Mouse (Mus musculus) gastrocnemius, postnatal 4 days (tissue): ENCODE data around the gene Rab3il1. TPM values are rescaled to one million over a fixed set of nuclear protein-coding genes. Genes with fewer than 3 reads are reported as not detected.

Experiments used
- DNase-seq, 2 experiments: peaks; one replicate each; pipeline ENCODE4 v3.0.0; 2021 to 2022; ENCODE audit warnings: low spot score in 2 of 2, mixed read lengths in 2 of 2
- total RNA-seq, 2 experiments: library from RNA; stranded (reverse); gene quantifications; 2 replicates each; pipeline ENCODE4 v1.2.3; 2021

The Rab3il1 gene
- total RNA-seq, 2 experiments from 2014 or later, result 24.2 to 26.1 TPM

DNA sequence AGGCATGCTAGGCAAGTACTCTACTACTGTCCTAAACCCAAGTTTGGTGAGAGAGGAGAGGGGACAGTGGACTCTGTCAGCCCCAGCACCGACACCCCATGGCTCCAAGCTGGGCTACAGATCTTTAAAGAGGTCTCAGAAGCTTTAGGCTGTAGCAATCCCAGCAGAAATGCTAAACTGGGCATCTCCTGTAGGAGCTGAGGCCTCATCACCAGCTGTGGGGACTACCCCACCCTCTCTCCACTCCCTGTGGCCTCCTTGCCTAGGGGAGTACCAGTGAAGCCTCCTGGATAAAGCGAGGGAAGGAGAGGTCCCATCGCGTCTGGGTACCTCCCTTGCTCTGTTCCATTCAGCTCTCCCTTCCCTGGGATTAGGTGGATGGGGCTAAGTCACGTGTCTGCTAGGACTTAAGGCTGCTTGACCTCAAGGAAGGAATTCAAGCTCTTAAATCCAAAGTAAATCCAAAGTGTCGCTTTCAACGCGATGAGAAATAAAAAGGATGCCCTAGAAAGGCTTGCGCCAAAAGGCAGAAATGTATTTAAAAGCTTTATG is 57.5 kb downstream of the Rab3il1 start:
- no peak for DNase-seq

DNA sequence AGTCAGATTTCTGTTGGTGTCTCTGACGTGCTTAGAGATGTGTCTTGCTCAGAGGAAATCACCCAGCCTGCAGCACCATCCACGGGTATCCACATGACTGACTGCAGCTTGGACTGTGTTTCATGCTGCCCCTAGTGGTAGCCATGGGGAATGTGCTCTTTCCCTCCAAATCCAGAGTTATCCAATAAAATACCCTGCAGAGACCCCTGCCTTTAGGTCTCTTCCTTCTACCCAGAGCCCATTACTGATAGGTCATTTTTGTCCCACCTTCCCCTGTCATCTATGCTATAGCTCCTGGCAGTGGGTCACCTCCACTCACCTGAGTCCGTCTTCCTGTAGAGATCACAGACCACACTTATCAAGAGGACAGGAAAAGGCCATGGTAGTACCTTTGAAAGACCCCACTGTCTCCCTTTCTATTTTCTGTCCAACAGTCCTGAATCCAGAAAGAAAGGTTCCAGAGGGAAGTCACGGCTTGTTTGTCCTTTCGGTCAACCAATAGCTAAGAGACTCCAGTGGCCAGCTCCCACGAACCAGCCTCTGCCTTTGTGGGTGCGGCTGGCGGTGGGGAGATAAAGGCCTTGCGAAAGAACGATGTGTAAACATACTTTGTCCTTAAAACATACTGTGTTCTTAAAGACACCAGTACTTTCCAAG is 58.6 kb downstream of the Rab3il1 start:
- no peak for DNase-seq

DNA sequence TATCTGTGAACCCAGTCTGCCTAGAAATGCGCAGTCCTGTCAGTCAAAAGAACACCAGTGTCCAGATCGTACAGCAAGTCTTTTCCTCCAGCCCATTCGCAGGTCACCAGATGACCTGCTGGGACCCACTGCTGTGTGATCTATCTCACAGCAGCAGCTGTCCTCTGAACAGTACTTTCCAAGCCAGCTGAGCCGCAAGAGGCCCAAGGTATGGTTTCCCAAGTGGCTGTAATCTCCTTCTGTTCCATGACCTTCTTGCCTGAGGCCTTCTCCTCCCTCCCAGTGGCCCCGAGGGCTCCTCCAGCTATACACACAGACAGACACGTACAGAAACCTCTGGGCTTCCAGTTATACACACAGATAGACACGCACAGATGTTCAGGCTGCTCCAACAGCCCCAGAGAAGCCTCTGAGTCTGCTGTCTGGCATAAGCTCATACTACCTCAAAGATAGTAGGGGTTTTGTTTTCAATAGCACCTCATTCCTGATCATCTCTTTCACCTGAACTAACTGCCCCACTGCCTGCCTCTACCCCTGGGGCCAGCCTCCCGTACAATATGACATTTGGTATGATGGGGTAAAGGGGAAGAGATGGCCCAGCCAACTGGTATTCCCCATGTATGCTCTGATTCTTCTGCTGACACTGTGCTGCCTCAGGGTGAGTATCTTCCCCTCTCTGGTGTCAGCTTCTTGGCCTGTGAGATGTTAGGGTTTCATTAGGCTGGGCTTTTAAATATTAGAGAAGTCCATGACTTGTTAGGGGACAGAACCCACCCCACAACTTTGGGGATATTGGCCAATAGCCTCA is 59.5 kb downstream of the Rab3il1 start:
- no peak for DNase-seq

DNA sequence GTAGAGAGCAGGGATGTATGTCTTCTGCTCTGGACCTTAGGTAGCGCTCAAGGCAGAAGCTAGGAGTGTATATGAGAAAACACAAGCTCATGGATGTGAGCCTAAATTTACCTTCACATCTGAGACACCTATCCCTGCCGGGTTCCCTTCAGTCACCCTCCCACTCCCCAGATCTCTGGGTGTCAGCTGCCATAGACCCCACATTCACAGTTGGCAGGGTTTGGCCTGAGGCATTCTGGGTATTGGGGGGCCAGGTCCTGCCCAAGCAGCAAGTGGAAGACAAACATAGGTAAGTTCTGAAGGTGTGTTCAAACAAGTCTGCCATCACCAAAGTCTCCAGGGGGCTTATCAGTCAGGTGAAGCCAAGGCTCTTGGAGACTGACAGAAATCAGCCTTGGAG is 60.2 kb downstream of the Rab3il1 start:
- no peak for DNase-seq

DNA sequence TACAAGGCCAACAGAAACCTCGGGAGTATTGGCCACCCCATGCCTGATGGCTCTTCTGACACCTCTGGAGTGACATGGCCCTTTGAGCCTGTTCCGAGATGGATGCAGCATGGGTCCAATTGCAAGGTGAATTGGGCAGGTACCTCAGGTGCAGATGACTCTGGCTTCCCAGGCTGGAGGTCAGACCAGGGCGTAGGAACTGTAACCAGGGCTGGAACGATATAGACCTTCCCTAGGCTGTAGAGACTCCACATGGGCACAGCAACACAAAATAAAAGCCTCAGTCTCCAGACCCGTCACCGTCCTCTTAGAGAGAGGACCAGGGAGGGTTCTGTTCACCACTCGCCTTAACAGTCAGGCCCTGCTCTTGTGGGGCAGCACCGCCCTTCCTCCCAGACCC is 60.8 kb downstream of the Rab3il1 start:
- DNase-seq, result no peak

DNA sequence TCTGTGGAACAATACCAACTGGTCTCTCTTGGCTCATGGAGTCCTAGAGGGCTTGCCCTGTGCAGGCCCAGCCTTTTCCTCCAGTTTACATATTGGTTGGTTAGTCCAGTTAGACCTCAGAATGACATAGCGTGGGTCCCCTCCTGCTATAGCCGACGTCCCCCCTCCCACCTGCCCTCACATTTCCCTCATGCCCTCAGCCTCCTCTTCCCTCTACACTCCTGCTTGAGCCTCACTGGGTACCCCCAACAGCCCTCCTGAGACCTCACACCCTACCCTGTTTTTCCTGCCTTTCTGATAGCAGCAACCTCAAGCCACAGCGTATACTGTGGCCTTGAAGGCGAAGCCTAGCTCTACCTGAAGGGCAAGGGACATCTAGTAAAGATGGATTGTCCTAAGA is 61.4 kb downstream of the Rab3il1 start:
- no peak for DNase-seq

DNA sequence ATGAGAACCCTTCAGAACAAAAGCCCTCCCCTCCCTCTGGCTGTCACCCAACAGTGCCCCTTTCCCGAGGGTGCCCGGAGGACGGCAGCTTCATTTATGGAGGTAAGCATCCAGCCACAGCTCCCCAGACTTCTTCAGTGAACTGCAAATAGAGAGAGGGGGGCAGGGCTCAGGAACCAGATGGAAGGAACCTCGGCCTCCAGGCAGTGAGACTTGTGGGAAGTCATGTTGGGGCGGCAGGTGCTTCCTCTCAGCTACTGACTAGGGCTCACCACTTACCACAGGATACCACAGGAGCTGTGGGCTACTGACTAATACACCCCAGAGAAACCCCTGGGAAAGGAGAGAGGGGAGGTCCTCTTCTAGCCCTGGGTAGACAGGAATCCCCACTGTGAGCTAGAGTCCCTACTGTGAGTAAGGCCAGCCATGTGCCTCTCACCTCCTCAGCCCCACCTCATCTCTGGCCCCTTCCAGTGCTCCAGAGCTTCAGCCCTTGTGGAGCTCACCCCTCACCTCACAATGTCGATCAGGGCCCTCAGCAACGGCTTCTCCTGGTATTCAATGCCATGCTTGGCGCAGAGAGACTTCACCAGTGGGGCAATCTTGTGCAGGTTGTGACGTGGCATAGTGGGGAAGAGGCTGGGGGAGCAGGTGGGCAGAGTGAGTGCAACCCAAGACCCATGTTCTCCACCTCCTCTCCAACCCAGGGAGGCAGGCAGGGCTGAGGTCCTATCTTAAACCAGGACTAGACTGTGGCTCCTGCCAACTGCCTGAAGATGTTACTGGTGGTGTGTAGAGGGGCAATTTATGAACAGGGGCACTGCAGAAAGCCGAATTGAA is 62.9 kb downstream of the Rab3il1 start:
- DNase-seq, result no peak

DNA sequence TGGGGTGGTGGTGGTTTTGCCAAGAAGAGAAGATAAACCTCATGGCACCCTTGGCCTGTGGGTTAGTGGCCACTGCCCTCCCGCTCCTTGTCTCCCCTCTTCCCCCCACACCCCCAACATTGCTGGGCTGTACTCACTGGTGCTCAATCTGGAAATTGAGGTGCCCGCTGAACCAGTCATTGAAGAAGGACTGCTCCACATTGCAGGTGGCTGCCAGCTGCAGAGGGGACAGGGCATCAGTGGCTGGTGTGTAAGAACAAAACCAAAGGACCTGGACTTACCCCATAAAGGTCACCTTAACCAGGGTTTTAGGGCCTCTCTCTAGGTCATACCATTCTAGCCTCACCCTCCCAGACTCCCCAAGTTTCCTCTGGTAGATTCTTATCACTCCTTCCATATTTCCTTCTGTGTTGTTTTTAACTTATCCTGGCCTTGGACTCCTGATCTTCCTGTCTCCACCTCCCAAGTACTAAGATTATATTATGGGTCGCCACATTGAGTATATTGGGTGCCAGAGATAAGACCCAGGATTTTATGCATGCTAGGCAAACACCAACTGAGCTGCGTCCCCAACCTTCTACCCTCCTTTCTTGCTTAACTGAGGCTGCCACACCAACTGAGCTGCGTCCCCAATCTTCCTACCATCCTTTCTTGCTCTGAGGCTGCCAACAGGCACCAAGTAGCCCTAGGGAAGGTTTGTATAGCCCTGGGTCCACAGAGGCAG is 64.2 kb downstream of the Rab3il1 start:
- DNase-seq, result no peak

DNA sequence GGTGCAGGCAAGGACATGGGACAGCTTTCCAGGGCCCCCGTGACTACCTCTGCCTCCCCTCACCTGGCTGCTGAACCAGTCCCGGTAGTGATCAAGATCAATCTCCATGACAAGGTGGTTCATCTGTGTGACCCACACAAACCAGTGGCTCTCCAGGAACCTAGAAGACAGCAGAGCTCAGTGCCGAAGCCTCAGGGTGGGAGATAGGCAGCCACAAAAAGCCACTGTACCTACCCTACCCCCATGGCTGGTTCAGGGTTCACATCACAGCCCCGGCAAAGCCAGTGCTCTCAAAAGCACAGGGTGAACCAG is 64.7 kb downstream of the Rab3il1 start:
- no peak for DNase-seq

DNA sequence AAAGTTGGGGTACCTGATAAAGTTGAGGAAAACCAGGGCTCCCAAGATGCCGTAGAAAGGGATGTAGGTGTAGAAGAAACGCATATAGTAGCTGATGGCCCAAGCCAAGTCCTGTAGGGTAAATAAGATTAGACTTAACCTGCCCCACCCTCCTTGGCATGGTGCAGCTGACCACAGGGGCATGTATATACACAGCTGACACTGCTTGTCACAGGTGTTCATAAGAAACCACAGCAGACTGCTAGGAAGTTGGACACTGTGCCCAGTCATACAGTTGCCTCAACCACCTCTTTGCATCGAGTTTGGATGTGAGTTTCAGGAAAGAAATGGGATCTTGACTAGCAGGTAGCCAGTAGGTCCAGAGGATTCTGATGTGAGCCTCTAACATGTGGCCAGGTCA is 65.0 kb downstream of the Rab3il1 start:
- DNase-seq, result no peak

DNA sequence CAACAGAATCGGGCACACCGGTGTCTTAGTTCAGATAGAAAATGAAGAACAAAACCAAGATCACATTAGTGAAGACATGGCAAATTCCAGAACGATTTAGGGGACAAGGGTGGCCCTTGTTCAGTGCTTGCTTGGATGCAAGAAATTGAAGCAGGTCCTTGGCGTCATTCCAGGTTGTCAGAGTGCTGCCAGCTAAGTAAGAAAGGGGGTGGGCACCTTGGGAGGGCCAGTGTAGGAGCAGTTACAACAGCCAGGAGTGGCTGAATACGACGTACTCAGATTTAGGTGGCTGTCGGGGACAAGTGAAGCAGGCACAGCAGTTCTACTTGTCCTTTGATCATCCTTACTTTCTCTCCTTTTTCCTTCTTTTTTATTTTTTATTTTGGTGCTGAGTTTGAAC is 66.2 kb downstream of the Rab3il1 start:
- no peak for DNase-seq

DNA sequence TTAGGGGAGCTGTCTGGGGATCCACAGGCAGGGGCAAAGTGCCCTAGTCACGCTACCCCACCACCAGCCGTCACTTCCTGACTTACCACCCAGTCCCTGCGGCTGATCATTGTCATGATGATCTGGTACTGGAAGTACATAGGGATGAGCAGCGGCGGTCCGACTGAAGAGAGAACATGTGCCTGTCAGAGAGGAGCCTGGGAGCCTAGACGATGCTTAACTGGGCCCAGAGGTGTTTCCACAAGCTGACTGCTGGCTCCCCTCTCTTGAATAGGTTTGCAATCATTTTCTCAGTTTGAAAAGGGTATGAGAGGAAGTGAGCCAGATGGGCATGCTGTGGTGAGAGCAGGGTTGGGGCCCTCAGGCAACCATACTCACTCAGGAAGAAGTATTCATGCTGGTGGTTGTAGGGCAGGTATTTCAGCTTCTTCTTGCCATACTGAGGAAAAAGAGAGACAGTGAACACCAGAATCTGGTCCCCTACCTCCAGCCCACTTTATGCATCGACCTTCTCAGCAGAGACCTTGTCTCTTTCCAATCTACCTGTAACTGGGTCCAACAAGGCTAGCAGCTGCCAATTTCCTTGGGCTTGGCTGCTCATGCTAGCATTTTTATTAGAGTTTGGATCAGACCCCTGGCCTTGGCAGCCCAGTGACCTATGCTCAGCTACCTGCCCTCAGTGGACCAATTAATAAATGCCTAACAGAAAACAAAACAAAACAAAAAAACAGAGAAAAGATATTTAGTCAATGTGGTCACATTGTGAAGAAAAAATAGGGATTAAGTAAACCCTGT is 68.9 kb downstream of the Rab3il1 start:
- DNase-seq, result no peak

DNA sequence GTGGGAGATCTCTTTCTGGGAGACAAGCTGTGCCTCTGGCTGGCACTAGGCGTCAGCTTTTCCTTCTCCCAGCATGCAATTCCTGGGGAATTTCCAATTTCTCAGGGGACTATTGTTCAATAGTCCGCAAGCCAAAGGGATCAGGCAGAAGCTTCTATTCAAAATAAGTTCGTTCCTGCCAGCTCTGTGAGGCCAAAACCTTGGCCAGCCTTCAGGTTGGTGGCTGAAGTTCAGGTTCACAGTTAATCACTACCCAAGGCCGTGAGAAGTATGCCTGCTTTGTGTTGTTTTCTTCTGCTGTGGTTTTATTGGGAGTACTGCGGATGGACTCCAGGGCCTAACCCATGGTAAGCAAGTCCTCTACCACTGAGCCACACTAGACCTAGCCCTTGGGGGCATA is 69.7 kb downstream of the Rab3il1 start:
- no peak for DNase-seq

DNA sequence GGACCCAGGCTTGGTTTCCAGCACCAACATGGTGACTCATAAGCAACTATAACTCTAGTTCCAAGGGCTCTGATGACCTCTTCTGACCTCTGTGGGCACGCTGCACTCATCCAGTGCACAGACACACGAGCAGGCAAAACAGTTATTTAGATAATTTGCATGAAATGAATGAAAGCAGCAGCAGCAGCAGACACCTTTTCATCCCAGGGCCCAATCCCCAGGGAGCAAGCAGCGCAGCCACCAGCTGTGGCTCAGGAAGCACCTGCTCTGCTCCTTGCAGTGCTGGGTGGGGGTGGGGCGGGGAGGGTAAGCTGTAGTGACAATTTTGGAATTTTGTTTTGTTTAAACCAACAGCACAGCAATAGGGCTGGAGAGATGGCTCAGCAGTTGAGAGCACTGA is 70.4 kb downstream of the Rab3il1 start:
- no peak for DNase-seq

DNA sequence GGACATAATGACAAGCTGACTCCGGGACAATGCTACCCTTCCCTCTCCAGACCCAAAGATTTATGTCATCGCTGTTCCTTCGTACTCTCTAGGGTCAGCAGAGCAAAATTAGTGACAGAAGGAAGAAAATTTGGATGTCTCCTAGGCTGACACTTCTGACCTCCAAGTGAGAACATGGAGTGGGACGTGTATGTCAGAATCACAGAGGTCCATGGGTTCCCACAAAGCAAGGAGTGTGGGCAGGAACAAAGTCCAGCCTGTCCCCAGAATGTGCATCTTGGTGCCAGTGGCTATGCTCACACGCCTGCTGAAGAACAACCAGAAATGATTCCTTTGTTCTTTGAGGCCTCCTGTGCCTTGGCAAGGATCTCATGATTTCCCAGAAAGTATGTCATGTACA is 71.7 kb downstream of the Rab3il1 start:
- DNase-seq, result no peak

DNA sequence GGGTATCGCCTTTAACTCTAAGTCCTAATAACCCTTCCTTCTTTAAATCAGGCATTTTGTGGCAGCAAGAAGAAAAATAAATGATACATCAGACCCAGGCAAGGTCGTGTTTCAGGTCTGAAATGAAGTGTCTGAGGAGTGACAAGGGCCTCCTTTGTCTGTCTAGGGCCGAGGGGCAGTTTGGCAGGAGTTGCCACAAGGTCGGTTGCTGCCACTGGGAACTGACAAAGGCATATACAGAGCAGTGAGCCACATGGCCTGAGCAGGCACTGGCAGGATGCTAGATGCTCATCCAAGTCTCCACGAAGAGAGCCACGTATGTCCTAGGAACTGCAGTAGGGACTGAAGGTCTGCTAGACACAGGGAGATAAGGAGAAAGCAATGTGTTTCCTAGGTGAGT is 76.9 kb downstream of the Rab3il1 start:
- no peak for DNase-seq

DNA sequence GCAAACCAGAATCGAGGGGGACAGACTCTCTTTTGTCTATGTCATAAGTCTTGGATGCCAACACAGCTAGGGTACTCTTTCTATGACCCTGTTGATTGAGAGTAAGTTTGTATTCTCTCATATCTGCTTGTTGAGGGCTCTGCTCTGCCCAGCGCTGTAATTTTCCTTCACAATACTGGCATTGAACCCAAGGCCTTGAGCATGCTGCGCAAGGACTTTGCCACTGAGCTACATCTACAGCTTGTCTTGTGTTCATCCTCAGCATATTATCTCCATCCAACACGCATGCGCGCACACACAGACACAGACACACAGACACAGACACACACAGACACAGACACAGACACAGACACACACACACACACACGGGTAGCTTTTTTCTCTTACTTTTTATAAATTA is 78.9 kb downstream of the Rab3il1 start:
- DNase-seq, result no peak

DNA sequence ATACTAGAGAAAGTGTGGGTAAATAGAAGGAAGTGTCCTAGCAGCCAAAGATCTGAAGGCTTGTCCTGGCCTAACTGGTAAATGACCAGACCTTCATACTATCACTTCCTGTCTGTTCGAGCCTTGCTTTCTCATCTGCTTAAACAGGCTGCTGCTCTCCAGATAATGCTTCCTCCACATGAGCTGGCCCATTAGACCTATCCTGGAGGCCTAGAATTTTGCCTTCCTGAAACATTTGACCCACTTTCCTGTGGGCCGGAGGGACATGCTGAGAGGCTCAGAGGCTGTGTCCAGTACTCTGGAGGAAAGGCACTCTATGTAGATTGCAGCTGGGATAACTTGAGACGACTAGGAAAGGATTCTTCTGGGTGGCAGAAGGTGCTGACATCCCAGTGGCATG is 80.6 kb downstream of the Rab3il1 start:
- DNase-seq, result no peak

DNA sequence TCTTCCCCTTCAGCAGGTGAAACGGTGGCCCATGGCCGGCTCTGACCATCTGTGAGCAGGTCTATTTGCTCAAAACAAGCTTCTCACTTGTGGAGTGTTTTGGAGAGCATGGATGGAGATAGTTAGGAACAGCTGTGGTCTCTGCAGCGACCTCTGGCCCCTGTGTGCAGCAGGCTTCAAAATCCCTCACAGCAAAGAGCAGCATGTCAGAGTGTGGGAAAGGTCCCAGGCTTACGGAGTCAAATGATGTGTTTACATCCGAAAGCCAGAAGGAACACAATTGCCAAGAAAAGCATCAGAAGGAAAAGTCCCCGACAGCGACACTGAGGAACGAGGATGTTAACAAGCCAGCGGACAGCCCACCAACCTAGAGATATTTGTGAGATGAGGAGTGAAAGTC is 84.0 kb downstream of the Rab3il1 start:
- no peak for DNase-seq

DNA sequence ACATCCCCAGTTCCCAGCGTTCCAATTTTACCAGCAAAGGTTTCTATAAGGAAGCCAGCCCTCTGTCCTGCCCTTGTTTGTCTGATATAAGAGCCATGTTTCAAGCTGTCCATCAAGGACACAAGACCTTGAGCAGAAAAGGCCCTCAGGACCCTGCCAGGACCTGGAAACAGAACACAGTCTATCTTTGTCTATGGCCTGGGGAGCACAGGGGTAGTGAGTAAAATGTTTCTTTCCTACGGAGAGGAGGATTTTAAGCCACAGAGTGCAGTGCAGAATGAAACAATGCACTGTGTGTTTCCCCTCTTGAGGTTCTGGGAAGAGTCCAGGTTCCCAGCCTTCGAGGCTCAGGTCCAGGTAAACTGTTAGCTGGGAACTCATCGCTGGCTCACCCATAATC is 85.5 kb downstream of the Rab3il1 start:
- DNase-seq, result no peak
